Mouse (Mus musculus) MEL (cell line): Measurements from ENCODE around the gene Slc1a1. TPM values are rescaled to one million over a fixed set of nuclear protein-coding genes. Genes with fewer than 3 reads are reported as not detected.

ENCODE experiments used
- DNase-seq: peaks from one replicate; pipeline ENCODE4 v3.0.0; 2011; ENCODE audit warnings: low read depth, low spot score
- H3K27ac ChIP-seq: 2 replicates; pipeline ENCODE4 v1.5.1; 2012; ENCODE audit warnings: low read depth, mild to moderate bottlenecking, control low read depth, low read length, moderate library complexity; ENCODE audit not compliant: control insufficient read depth
- H3K27me3 ChIP-seq, 2 experiments: fragments of 150-350 bp in 1 of 2; sonication (generic) in 1 of 2; 2 replicates each; pipeline ENCODE4 v1.6.1; 2012; ENCODE audit warnings: low read length in 2 of 2, mild to moderate bottlenecking in 2 of 2, improper control_type of control experiment in 1 of 2, moderate library complexity in 1 of 2; ENCODE audit not compliant: insufficient read depth in 2 of 2, control insufficient read depth in 1 of 2
- H3K36me3 ChIP-seq, 2 experiments: 2 replicates each; pipeline ENCODE4 v1.6.1; 2012 to 2014; ENCODE audit warnings: low read length in 2 of 2, improper control_type of control experiment in 1 of 2, inconsistent platforms in 1 of 2, mild to moderate bottlenecking in 1 of 2; ENCODE audit not compliant: insufficient read depth in 2 of 2, control insufficient read depth in 1 of 2
- H3K4me1 ChIP-seq, 2 experiments: fragments of 150-350 bp in 1 of 2; sonication (generic) in 1 of 2; 2 replicates each; pipeline ENCODE4 v1.6.1; 2012; ENCODE audit warnings: low read length in 2 of 2, improper control_type of control experiment in 1 of 2, mild to moderate bottlenecking in 1 of 2; ENCODE audit not compliant: insufficient read depth in 2 of 2, control insufficient read depth in 1 of 2
- H3K4me3 ChIP-seq, 2 experiments: fragments of 150-350 bp in 1 of 2; sonication (generic) in 1 of 2; 2 replicates each; pipeline ENCODE4 v1.5.1; 2012; ENCODE audit warnings: low read depth in 2 of 2, low read length in 2 of 2, mild to moderate bottlenecking in 2 of 2, moderate library complexity in 2 of 2, control low read depth in 1 of 2, improper control_type of control experiment in 1 of 2; ENCODE audit not compliant: control insufficient read depth in 1 of 2, insufficient read depth in 1 of 2
- H3K79me2 ChIP-seq: 2 replicates; pipeline ENCODE4 v1.6.1; 2012; ENCODE audit warnings: mild to moderate bottlenecking, low read length, moderate library complexity; ENCODE audit not compliant: control insufficient read depth, poor library complexity, insufficient read depth
- H3K9ac ChIP-seq: 2 replicates; pipeline ENCODE4 v1.6.1; 2012; ENCODE audit warnings: low read depth, mild to moderate bottlenecking, control low read depth, low read length, moderate library complexity; ENCODE audit not compliant: control insufficient read depth, poor library complexity, severe bottlenecking
- H3K9me3 ChIP-seq: fragments of 150-350 bp; sonication (generic); replicated peaks from 2 replicates; pipeline ENCODE4 v1.6.1; 2012; ENCODE audit warnings: mild to moderate bottlenecking, low read length, improper control_type of control experiment, moderate library complexity; ENCODE audit not compliant: insufficient read depth
- CHD2 ChIP-seq: IDR thresholded peaks from 2 replicates; pipeline ENCODE4 v1.6.1; 2011; ENCODE audit warnings: low read length, improper control_type of control experiment
- ELF1 ChIP-seq: IDR thresholded peaks from 2 replicates; pipeline ENCODE4 v1.6.1; 2014; ENCODE audit warnings: low read depth, mild to moderate bottlenecking, inconsistent platforms, low read length, improper control_type of control experiment, moderate library complexity
- ETS1 ChIP-seq: IDR thresholded peaks from 2 replicates; pipeline ENCODE4 v1.6.1; 2012; ENCODE audit warnings: low read depth, mild to moderate bottlenecking, inconsistent platforms, low read length, improper control_type of control experiment, moderate library complexity
- GABPA ChIP-seq: IDR thresholded peaks from 2 replicates; pipeline ENCODE4 v1.6.1; 2012; ENCODE audit warnings: low read depth, mild to moderate bottlenecking, inconsistent platforms, low read length, improper control_type of control experiment, moderate library complexity
- GATA1 ChIP-seq: IDR thresholded peaks from 2 replicates; pipeline ENCODE4 v1.6.1; 2011; ENCODE audit warnings: low read depth, low read length, improper control_type of control experiment
- HCFC1 ChIP-seq: IDR thresholded peaks from 2 replicates; pipeline ENCODE4 v1.6.1; 2012; ENCODE audit warnings: low read depth, mild to moderate bottlenecking, inconsistent platforms, low read length, improper control_type of control experiment, moderate library complexity
- JUND ChIP-seq: IDR thresholded peaks from 2 replicates; pipeline ENCODE4 v1.6.1; 2011; ENCODE audit warnings: low read depth, mild to moderate bottlenecking, improper control_type of control experiment, low read length
- MAFK ChIP-seq: IDR thresholded peaks from 2 replicates; pipeline ENCODE4 v1.6.1; 2011; ENCODE audit warnings: low read depth, mild to moderate bottlenecking, low read length, improper control_type of control experiment, borderline replicate concordance
- MAZ ChIP-seq: IDR thresholded peaks from 2 replicates; pipeline ENCODE4 v1.6.1; 2012; ENCODE audit warnings: low read depth, mild to moderate bottlenecking, inconsistent platforms, low read length, improper control_type of control experiment
- MYB ChIP-seq: IDR thresholded peaks from 2 replicates; pipeline ENCODE4 v1.6.1; 2011; ENCODE audit warnings: mild to moderate bottlenecking, low read depth, low read length, improper control_type of control experiment
- NRF1 ChIP-seq: IDR thresholded peaks from 2 replicates; pipeline ENCODE4 v1.6.1; 2014; ENCODE audit warnings: low read depth, mild to moderate bottlenecking, inconsistent platforms, low read length, improper control_type of control experiment, moderate library complexity; ENCODE audit not compliant: poor library complexity, insufficient read depth, severe bottlenecking
- POLR2A ChIP-seq, 2 experiments: IDR thresholded peaks; 2 replicates each; pipeline ENCODE4 v1.6.1; 2011 to 2012; ENCODE audit warnings: low read length in 2 of 2, mild to moderate bottlenecking in 2 of 2, control low read depth in 1 of 2, improper control_type of control experiment in 1 of 2, low read depth in 1 of 2, moderate library complexity in 1 of 2; ENCODE audit not compliant: control insufficient read depth in 1 of 2, insufficient read depth in 1 of 2, poor library complexity in 1 of 2
- POLR2AphosphoS5 ChIP-seq: IDR thresholded peaks from 2 replicates; pipeline ENCODE4 v1.6.1; 2012; ENCODE audit warnings: low read depth, borderline replicate concordance, mild to moderate bottlenecking, inconsistent platforms, low read length, moderate library complexity, mixed read lengths
- RAD21 ChIP-seq: IDR thresholded peaks from 2 replicates; pipeline ENCODE4 v1.6.1; 2011; ENCODE audit warnings: mild to moderate bottlenecking, low read depth, low read length, improper control_type of control experiment
- SIN3A ChIP-seq: IDR thresholded peaks from 2 replicates; pipeline ENCODE4 v1.6.1; 2012; ENCODE audit warnings: low read length, improper control_type of control experiment, inconsistent platforms
- SMC3 ChIP-seq: IDR thresholded peaks from 2 replicates; pipeline ENCODE4 v1.6.1; 2011; ENCODE audit warnings: low read depth, low read length, improper control_type of control experiment
- UBTF ChIP-seq: IDR thresholded peaks from 2 replicates; pipeline ENCODE4 v1.6.1; 2012; ENCODE audit warnings: low read depth, mild to moderate bottlenecking, inconsistent platforms, low read length, improper control_type of control experiment, moderate library complexity, borderline replicate concordance; ENCODE audit not compliant: insufficient read depth
- USF1 ChIP-seq: IDR thresholded peaks from 2 replicates; pipeline ENCODE4 v1.6.1; 2014; ENCODE audit warnings: low read depth, mild to moderate bottlenecking, inconsistent platforms, low read length, improper control_type of control experiment, moderate library complexity
- USF2 ChIP-seq, 2 experiments: IDR thresholded peaks; 2 replicates each; pipeline ENCODE4 v1.6.1; 2011 to 2012; ENCODE audit warnings: improper control_type of control experiment in 2 of 2, low read length in 2 of 2, borderline replicate concordance in 1 of 2, inconsistent platforms in 1 of 2, low read depth in 1 of 2, mild to moderate bottlenecking in 1 of 2; ENCODE audit not compliant: insufficient read depth in 1 of 2
- ZC3H11A ChIP-seq: IDR thresholded peaks from 2 replicates; pipeline ENCODE4 v1.6.1; 2012; ENCODE audit warnings: low read depth, mild to moderate bottlenecking, inconsistent platforms, low read length, improper control_type of control experiment
- polyA plus RNA-seq, 2 experiments: library from polyadenylated mRNA; stranded (reverse) in 1 of 2; unstranded in 1 of 2; fragments of >175 nt in 1 of 2; fragments of >200 nt in 1 of 2; gene quantifications; 2 replicates each; pipeline versions ENCODE4 v1.2.1 to v1.2.4; 2012; ENCODE audit warnings: low replicate concordance in 2 of 2, low read depth in 1 of 2; ENCODE audit not compliant: insufficient read length in 2 of 2, insufficient read depth in 1 of 2, missing spikeins in 1 of 2
- total RNA-seq: library from RNA; depleted of rRNA; stranded (reverse); fragments of 300-350 nt; gene quantifications from 2 replicates; pipeline ENCODE4 v1.2.3, GENCODE M21; 2012

The Slc1a1 gene
- total and polyA plus RNA-seq, 3 experiments, result 0.07 TPM; not detected in 2

DNA sequence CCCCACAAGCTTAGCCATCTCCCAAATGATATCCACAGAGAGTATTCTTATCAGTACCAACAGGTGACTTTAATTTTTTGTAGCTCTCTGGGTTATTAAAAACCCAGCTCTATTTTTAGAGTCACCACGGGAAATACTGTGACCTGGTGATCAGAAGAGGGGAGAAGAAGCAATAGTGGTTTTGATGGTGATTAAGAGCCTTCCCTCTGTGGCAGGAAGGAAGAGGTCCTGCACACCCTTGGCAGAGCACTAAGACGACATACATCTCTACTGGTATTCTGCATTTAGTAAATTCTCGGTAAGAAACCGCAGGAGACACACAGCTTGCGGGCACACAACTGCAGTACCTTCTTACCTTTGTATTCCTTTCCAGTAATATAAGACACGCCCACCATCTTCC, 79.7 kb downstream of the Slc1a1 start:
- DNase-seq, result no peak
- H3K9me3 ChIP-seq, result no peaks in the 10 kb centered on the region
- no peak overlapping the region for H3K27ac ChIP-seq
- no peaks in the 10 kb centered on the region; a peak in 1 of 4 replicates for H3K27me3 ChIP-seq
- H3K4me3 ChIP-seq, result no peak overlapping the region
- H3K79me2 ChIP-seq, result no peaks in the 10 kb centered on the region
- H3K4me1 ChIP-seq, result no peaks in the 10 kb centered on the region
- H3K36me3 ChIP-seq, result no peaks in the 10 kb centered on the region
- no peak overlapping the region for H3K9ac ChIP-seq
- TF ChIP-seq SMC3, result no peak
- no peak for TF ChIP-seq SIN3A
- TF ChIP-seq ZC3H11A, result no peak
- TF ChIP-seq NRF1, result no peak
- TF ChIP-seq HCFC1, result no peak
- no peak for TF ChIP-seq CHD2
- TF ChIP-seq POLR2A (IDR thresholded peaks at IDR 0.05; ENCODE audit: control insufficient read depth in 1 of 2, insufficient read depth in 1 of 2, low read depth in 1 of 2, low read length in 2 of 2, poor library complexity in 1 of 2), result no peak
- no peak for TF ChIP-seq USF1
- no peak for TF ChIP-seq MYB
- no peak for TF ChIP-seq USF2 (IDR thresholded peaks at IDR 0.05; ENCODE audit: borderline replicate concordance in 1 of 2, insufficient read depth in 1 of 2, low read depth in 1 of 2, low read length in 2 of 2)
- TF ChIP-seq POLR2AphosphoS5, result no peak
- TF ChIP-seq JUND, result no peak
- TF ChIP-seq MAFK, result no peak
- no peak for TF ChIP-seq GABPA

DNA sequence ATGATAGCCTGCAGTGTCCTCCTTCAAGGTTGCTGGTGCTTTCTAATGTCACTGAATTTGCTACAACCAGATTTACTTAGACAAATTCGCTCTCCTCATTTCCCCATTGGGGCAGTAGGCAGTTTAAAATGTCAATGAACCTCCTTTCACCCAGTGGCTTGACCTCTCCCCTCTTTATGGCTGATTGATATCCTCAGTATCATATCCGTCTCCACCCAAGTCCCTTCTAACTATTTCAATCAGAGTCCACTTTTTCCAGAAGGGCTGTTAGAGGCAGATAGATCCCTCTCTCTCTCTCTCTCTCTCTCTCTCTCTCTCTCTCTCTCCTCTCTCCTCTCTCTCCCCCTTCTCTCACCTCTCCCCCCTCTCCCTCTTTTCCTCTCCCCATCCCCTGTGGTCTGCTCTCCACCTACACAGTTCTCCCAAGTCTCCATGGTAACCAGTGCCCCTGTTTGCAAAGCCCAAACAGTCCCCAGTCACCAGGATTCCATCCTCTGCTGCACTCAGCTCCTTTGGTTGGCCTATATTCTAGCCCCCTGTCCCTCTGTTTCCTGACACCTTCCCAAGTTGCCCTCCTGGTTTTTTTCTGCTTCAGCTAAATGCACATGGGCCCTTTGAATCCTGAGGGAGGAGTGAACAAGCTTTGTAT, 80.9 kb downstream of the Slc1a1 start:
- H3K9ac ChIP-seq, result no peak overlapping the region
- no peak for DNase-seq
- no peaks in the 10 kb centered on the region for H3K9me3 ChIP-seq
- no peaks in the 10 kb centered on the region; a peak in 2 of 4 replicates for H3K27me3 ChIP-seq
- no peaks in the 10 kb centered on the region for H3K4me1 ChIP-seq
- H3K4me3 ChIP-seq, result no peak overlapping the region
- H3K36me3 ChIP-seq, result no peaks in the 10 kb centered on the region
- H3K79me2 ChIP-seq, result no peaks in the 10 kb centered on the region
- H3K27ac ChIP-seq, result no peak overlapping the region
- TF ChIP-seq UBTF (no peak), GATA1 (no peak), ELF1 (no peak), MAZ (no peak), RAD21 (no peak), USF1 (no peak), MAFK (no peak), MYB (no peak), SMC3 (no peak), ZC3H11A (no peak), ETS1 (no peak)
